Mouse (Mus musculus): ENCODE measurements around the gene Fam135a. TPM values are rescaled to one million over a fixed set of nuclear protein-coding genes. Genes with fewer than 3 reads are reported as not detected.
"Not testable (repeated sequence)": the region's sequence is repeated elsewhere in the genome, so short reads cannot be mapped to it uniquely, and the experiment has no call there.

Gene Fam135a
- polyA plus RNA-seq, 2 experiments = 30.3 to 50.8 TPM

DNA sequence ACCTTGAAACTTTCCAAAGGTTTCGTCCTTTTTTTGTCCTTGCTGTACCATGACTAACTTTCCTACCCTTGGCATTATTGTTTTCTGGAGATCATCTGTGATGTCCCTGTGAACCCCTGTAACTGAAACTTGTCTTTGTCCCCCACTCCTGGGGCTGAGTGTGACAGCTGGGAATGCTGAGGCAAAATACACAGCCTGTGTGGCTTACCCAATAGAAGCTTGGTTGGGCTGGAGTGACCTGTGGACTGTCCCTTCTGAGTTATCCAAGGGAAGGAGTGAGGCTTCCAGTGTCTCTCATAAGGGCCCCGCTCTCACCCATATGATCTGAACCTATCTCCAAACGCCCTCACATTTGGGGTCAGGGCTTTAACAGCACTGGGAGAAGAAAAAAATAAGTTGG, 102.6 kb downstream of the Fam135a start:
- H3K9me3 ChIP-seq (ENCODE audit: control insufficient read depth, low read length) = no peaks in the 10 kb centered on the region
- H3K9ac ChIP-seq (ENCODE audit: low read depth, low read length, severe bottlenecking) = no peak overlapping the region
- no peaks in the 10 kb centered on the region for H3K4me1 ChIP-seq (ENCODE audit: control insufficient read depth, insufficient read depth, low read length)
- H3K36me3 ChIP-seq (ENCODE audit: control insufficient read depth, insufficient read depth, low read length) = peaks cover 22% of the 10 kb centered on the region
- H3K27me3 ChIP-seq (ENCODE audit: control insufficient read depth, insufficient read depth, low read length) = no peaks in the 10 kb centered on the region
- no peak overlapping the region for H3K4me2 ChIP-seq (replicated peaks; ENCODE audit: low read depth, low read length, severe bottlenecking)
- WGBS = 90% methylated on average over 3 of the region's 3 CpGs
- no peak for DNase-seq (ENCODE audit: low spot score)
- no peak for ATAC-seq (ENCODE audit: low FRiP score, low read depth)
- H3K27ac ChIP-seq (replicated peaks; ENCODE audit: low read depth, low read length) = no peak overlapping the region
- TF ChIP-seq POLR2A (IDR thresholded peaks at IDR 0.05; ENCODE audit: borderline replicate concordance, extremely low read depth, insufficient read depth, insufficient read length) = no peak
- no peak overlapping the region for H3K4me3 ChIP-seq (replicated peaks; ENCODE audit: low read length)

DNA sequence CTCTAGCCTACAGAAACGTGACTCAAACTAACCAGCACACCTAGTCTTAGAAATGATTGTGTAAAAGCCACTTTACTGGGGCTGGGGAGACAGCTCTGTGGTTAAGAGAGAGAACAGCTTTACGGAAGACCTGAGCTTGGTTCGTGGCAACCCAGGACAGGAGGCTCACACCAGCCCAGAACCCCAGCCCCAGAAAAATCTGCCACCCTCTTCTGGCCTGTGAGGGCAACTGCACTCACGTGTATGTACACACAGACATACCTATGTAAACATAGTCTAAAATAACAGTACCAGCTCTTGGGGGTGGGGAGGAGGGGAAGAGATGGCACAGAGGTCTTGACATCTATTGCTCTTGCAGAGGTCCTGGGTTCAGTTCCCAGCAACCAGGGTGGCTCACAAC, 104.7 kb downstream of the Fam135a start:
- ATAC-seq (ENCODE audit: low FRiP score, low read depth) (no peak), DNase-seq (ENCODE audit: low spot score) (no peak)
- no peaks in the 10 kb centered on the region for H3K4me1 ChIP-seq (ENCODE audit: control insufficient read depth, insufficient read depth, low read length)
- peaks cover 13% of the 10 kb centered on the region; the same call in 1 of the 2 replicates for H3K36me3 ChIP-seq (ENCODE audit: control insufficient read depth, insufficient read depth, low read length)
- TF ChIP-seq POLR2A (IDR thresholded peaks at IDR 0.05; ENCODE audit: borderline replicate concordance, extremely low read depth, insufficient read depth, insufficient read length) = no peak
- H3K4me3 ChIP-seq (replicated peaks; ENCODE audit: low read length) = no peak overlapping the region
- H3K4me2 ChIP-seq (replicated peaks; ENCODE audit: low read depth, low read length, severe bottlenecking) = no peak overlapping the region
- no peaks in the 10 kb centered on the region for H3K9me3 ChIP-seq (ENCODE audit: control insufficient read depth, low read length)
- no peak overlapping the region for H3K27ac ChIP-seq (replicated peaks; ENCODE audit: low read depth, low read length)
- no peak overlapping the region for H3K9ac ChIP-seq (ENCODE audit: low read depth, low read length, severe bottlenecking)
- no peaks in the 10 kb centered on the region for H3K27me3 ChIP-seq (ENCODE audit: control insufficient read depth, insufficient read depth, low read length)
- 91% methylated on average over 4 of the region's 4 CpGs for WGBS

GRCm38 (mm10) chr1:23983118-23983517, 117.0 kb downstream of the Fam135a start:
- Histone ChIP-seq H3K27me3 (ENCODE audit: control insufficient read depth, insufficient read depth, low read length) (no peaks in the 10 kb centered on the region), H3K4me3 (replicated peaks; ENCODE audit: low read length) (no peak overlapping the region), H3K4me2 (replicated peaks; ENCODE audit: low read depth, low read length, severe bottlenecking) (no peak overlapping the region), H3K4me1 (ENCODE audit: control insufficient read depth, insufficient read depth, low read length) (no peaks in the 10 kb centered on the region), H3K9me3 (ENCODE audit: control insufficient read depth, low read length) (no peaks in the 10 kb centered on the region), H3K9ac (ENCODE audit: low read depth, low read length, severe bottlenecking) (no peak overlapping the region), H3K27ac (replicated peaks; ENCODE audit: low read depth, low read length) (no peak overlapping the region), H3K36me3 (ENCODE audit: control insufficient read depth, insufficient read depth, low read length) (no peaks in the 10 kb centered on the region)
- no peak for ATAC-seq (ENCODE audit: low FRiP score, low read depth)
- DNase-seq (ENCODE audit: low spot score) = no peak
- no peak for TF ChIP-seq POLR2A (IDR thresholded peaks at IDR 0.05; ENCODE audit: borderline replicate concordance, extremely low read depth, insufficient read depth, insufficient read length)
- WGBS = 90% methylated on average over 3 of the region's 3 CpGs

DNA sequence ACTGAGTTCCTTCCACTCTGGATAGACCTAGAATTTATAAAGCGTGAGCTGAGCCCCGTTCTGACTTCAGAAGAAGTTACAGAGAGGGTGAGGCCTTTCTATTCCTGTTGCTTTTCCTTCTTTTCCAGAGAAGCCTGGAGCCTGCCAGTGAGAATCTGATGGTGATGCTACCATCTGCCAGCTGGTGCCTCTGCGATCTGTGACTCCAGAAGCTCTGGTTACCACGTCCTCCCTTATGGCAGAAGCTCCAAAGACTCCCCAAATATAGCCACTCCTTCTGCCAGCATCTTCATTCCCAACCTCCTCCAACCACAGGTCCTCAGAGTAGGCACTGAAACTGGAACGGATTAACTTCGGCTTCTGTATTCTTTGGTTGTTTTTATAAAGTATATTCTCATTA, 121.9 kb downstream of the Fam135a start:
- no peak for TF ChIP-seq POLR2A (IDR thresholded peaks at IDR 0.05; ENCODE audit: borderline replicate concordance, extremely low read depth, insufficient read depth, insufficient read length)
- H3K9ac ChIP-seq (ENCODE audit: low read depth, low read length, severe bottlenecking) = no peak overlapping the region
- H3K27ac ChIP-seq (replicated peaks; ENCODE audit: low read depth, low read length) = no peak overlapping the region
- no peak overlapping the region for H3K4me3 ChIP-seq (replicated peaks; ENCODE audit: low read length)
- no peaks in the 10 kb centered on the region for H3K36me3 ChIP-seq (ENCODE audit: control insufficient read depth, insufficient read depth, low read length)
- H3K4me1 ChIP-seq (ENCODE audit: control insufficient read depth, insufficient read depth, low read length) = no peaks in the 10 kb centered on the region
- DNase-seq (ENCODE audit: low spot score) = no peak
- ATAC-seq (ENCODE audit: low FRiP score, low read depth) = no peak
- no peaks in the 10 kb centered on the region for H3K9me3 ChIP-seq (ENCODE audit: control insufficient read depth, low read length)
- 84% methylated on average over 6 of the region's 6 CpGs for WGBS
- no peak overlapping the region for H3K4me2 ChIP-seq (replicated peaks; ENCODE audit: low read depth, low read length, severe bottlenecking)
- no peaks in the 10 kb centered on the region for H3K27me3 ChIP-seq (ENCODE audit: control insufficient read depth, insufficient read depth, low read length)

DNA sequence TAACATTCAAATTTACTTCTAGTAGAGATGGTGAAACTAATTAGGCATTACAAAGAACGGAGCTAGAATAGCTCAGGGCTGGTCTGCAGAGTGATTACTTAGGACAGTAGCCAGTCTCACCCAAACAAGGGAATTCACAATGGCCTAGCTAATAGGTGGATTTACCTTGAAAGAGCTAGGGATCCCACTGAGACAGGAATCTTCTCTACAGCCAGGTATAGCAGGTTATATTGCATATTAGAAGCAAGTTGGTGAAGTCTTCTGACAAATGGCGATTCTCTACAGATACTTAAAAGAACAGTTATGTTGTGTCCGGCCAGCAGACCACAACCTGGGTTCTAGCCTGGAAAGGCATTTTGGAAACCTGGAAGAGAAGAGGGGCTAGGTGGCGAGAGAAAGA, 129.0 kb downstream of the Fam135a start:
- not testable (repeated sequence) for H3K9me3 ChIP-seq (ENCODE audit: control insufficient read depth, low read length); H3K4me1 ChIP-seq (ENCODE audit: control insufficient read depth, insufficient read depth, low read length); DNase-seq (ENCODE audit: low spot score); H3K4me2 ChIP-seq (replicated peaks; ENCODE audit: low read depth, low read length, severe bottlenecking); H3K27ac ChIP-seq (replicated peaks; ENCODE audit: low read depth, low read length); ATAC-seq (ENCODE audit: low FRiP score, low read depth); H3K36me3 ChIP-seq (ENCODE audit: control insufficient read depth, insufficient read depth, low read length); H3K4me3 ChIP-seq (replicated peaks; ENCODE audit: low read length); H3K27me3 ChIP-seq (ENCODE audit: control insufficient read depth, insufficient read depth, low read length); H3K9ac ChIP-seq (ENCODE audit: low read depth, low read length, severe bottlenecking)
- WGBS = 76% methylated on average over 3 of the region's 4 CpGs

GRCm38 (mm10) chr1:23968027-23968725, 132.0 kb downstream of the Fam135a start:
- H3K4me2 ChIP-seq (replicated peaks; ENCODE audit: low read depth, low read length, severe bottlenecking) = no peak overlapping the region
- no peak for ATAC-seq (ENCODE audit: low FRiP score, low read depth)
- DNase-seq (ENCODE audit: low spot score) = no peak
- WGBS = 88% methylated on average over 9 of the region's 9 CpGs
- no peaks in the 10 kb centered on the region for H3K36me3 ChIP-seq (ENCODE audit: control insufficient read depth, insufficient read depth, low read length)
- H3K27ac ChIP-seq (replicated peaks; ENCODE audit: low read depth, low read length) = no peak overlapping the region
- no peak for TF ChIP-seq POLR2A (IDR thresholded peaks at IDR 0.05; ENCODE audit: borderline replicate concordance, extremely low read depth, insufficient read depth, insufficient read length)
- no peak overlapping the region for H3K9ac ChIP-seq (ENCODE audit: low read depth, low read length, severe bottlenecking)
- no peaks in the 10 kb centered on the region for H3K27me3 ChIP-seq (ENCODE audit: control insufficient read depth, insufficient read depth, low read length)
- no peak overlapping the region for H3K4me3 ChIP-seq (replicated peaks; ENCODE audit: low read length)
- H3K9me3 ChIP-seq (ENCODE audit: control insufficient read depth, low read length) = no peaks in the 10 kb centered on the region
- no peaks in the 10 kb centered on the region for H3K4me1 ChIP-seq (ENCODE audit: control insufficient read depth, insufficient read depth, low read length)

Measured in limb, embryonic 14.5 days (tissue).